Mouse (Mus musculus) cortical plate, adult 2 months (tissue): ENCODE results near the gene Cdh20.

ENCODE experiments used
- CTCF ChIP-seq: fragments of 200-500 bp; IDR thresholded peaks from 2 replicates; pipeline ENCODE4 v1.5.1; 2011; ENCODE audit warnings: mild to moderate bottlenecking, control low read depth, low read length; ENCODE audit not compliant: insufficient read depth; ENCODE audit errors: extremely low read depth
- POLR2A ChIP-seq: fragments of 200-500 bp; IDR thresholded peaks from 2 replicates; pipeline ENCODE4 v1.6.1; 2011; ENCODE audit warnings: mild to moderate bottlenecking, low read length, control low read depth; ENCODE audit not compliant: insufficient read depth; ENCODE audit errors: extremely low read depth

DNA sequence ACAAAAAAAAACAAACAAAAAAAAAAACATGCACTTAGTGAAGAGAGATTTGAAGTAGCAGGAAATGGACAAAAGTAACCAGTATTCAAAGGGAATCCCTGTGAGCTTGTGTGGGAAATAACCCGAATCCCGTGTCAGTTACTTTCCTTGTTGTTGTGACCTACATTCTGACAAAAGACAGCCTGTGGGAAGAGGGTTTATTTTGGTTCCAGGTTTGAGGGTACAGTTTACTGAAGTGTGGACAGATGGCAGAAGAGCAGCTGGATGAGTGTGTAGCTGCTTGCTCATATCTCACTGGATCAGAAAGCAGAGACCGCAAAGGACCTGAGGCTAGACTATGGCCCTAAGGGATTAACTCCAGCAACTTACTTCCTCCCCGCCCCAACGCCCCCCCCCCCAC, 135.1 kb downstream of the Cdh20 start:
- no peak for TF ChIP-seq POLR2A
- no peak for TF ChIP-seq CTCF
